Mouse (Mus musculus) gastrocnemius, adult 18-20 months (tissue): ENCODE measurements around the gene Luc7l2. TPM values are rescaled to one million over a fixed set of nuclear protein-coding genes. Genes with fewer than 3 reads are reported as not detected.
"Not testable (repeated sequence)": the region's sequence is repeated elsewhere in the genome, so short reads cannot be mapped to it uniquely, and the experiment has no call there.

Experiments used
- DNase-seq: peaks from one replicate; pipeline ENCODE4 v3.0.0; 2021; ENCODE audit warnings: low spot score
- long read RNA-seq, 2 experiments: library from polyadenylated mRNA; stranded (forward); transcript quantifications; one replicate each; pipeline ENCODE4 v2.0.0; 2021
- total RNA-seq, 2 experiments: library from RNA; stranded (reverse); gene quantifications; 2 replicates each; pipeline ENCODE4 v1.2.3; 2021

Gene Luc7l2
- total RNA-seq = 100 to 1,000 TPM in 1 of 2 experiments, 10 to 100 TPM in 1; 93.4 to 108 TPM
- long read RNA-seq, experiment 1, full-length matches to known transcripts = 19 of 66 reads
- long read RNA-seq, experiment 1, partial matches to known transcripts = 26 of 66 reads
- long read RNA-seq, experiment 1, other reads (novel, unspliced or antisense) = 21 of 66 reads
- long read RNA-seq, experiment 2, full-length matches to known transcripts = 12 of 55 reads
- long read RNA-seq, experiment 2, partial matches to known transcripts = 17 of 55 reads
- long read RNA-seq, experiment 2, other reads (novel, unspliced or antisense) = 26 of 55 reads

GRCm38 (mm10) chr6:38551062-38551988 lies at the start of gene Luc7l2:
TSS of gene Luc7l2 (plus strand) at chr6:38551334.
- peak; percentile 97 for DNase-seq

GRCm38 (mm10) chr6:38512096-38512495 lies 39.0 kb upstream of the Luc7l2 start:
- no peak for DNase-seq

GRCm38 (mm10) chr6:38512830-38513229 lies 38.3 kb upstream of the Luc7l2 start:
- no peak for DNase-seq

GRCm38 (mm10) chr6:38515201-38515600 lies 35.9 kb upstream of the Luc7l2 start:
- no peak for DNase-seq

- no peak for DNase-seq
These were observed 27.3 kb upstream of the Luc7l2 start for GRCm38 (mm10) chr6:38523851-38524250.

- DNase-seq = peak; percentile 28
These were observed 19.8 kb upstream of the Luc7l2 start for GRCm38 (mm10) chr6:38531211-38531820.

GRCm38 (mm10) chr6:38532500-38533420 lies 18.4 kb upstream of the Luc7l2 start:
- no peak for DNase-seq

GRCm38 (mm10) chr6:38533428-38534405 lies 17.4 kb upstream of the Luc7l2 start, which contains the start of gene Fmc1:
TSS of gene Fmc1 (plus strand) at chr6:38533502.
- DNase-seq = peak; percentile 98

GRCm38 (mm10) chr6:38534640-38535365 lies 16.3 kb upstream of the Luc7l2 start:
- DNase-seq = peak; percentile 99

- no peak for DNase-seq
These were observed 15.8 kb upstream of the Luc7l2 start for GRCm38 (mm10) chr6:38535366-38535690.

GRCm38 (mm10) chr6:38535788-38536187 lies 15.3 kb upstream of the Luc7l2 start:
- no peak for DNase-seq

- not testable (repeated sequence) for DNase-seq
These were observed 7.0 kb upstream of the Luc7l2 start for GRCm38 (mm10) chr6:38544141-38544540.

- not testable (repeated sequence) for DNase-seq
These were observed 4.1 kb upstream of the Luc7l2 start for GRCm38 (mm10) chr6:38547005-38547404.

GRCm38 (mm10) chr6:38547707-38548106 lies 3.4 kb upstream of the Luc7l2 start:
- no peak for DNase-seq

- DNase-seq = not testable (repeated sequence)
These were observed 2.5 kb upstream of the Luc7l2 start for GRCm38 (mm10) chr6:38548595-38548994.

GRCm38 (mm10) chr6:38549840-38550239 lies 1.3 kb upstream of the Luc7l2 start:
- not testable (repeated sequence) for DNase-seq

GRCm38 (mm10) chr6:38550250-38551061 lies 678 bp upstream of the Luc7l2 start:
- peak; percentile 74 for DNase-seq

- DNase-seq = peak; percentile 100
These were observed 978 bp downstream of the Luc7l2 start for GRCm38 (mm10) chr6:38551989-38552635.
